Mouse (Mus musculus) C2C12 (cell line): ENCODE measurements around the gene Josd2.

Experiments used
- CEBPB ChIP-seq: IDR thresholded peaks from one replicate; pipeline ENCODE4 v1.6.1; 2011; ENCODE audit warnings: low read depth, mild to moderate bottlenecking, control low read depth, moderate library complexity
- CTCF ChIP-seq: IDR thresholded peaks from one replicate; pipeline ENCODE4 v1.5.1; 2011; ENCODE audit not compliant: control insufficient read depth, insufficient read depth, insufficient read length
- MAX ChIP-seq: IDR thresholded peaks from one replicate; pipeline ENCODE4 v1.6.1; 2011; ENCODE audit warnings: mild to moderate bottlenecking, control low read depth
- MYOD1 ChIP-seq: IDR thresholded peaks from one replicate; pipeline ENCODE4 v1.6.1; 2011; ENCODE audit warnings: low read depth; ENCODE audit not compliant: control insufficient read depth, insufficient read length
- MYOG ChIP-seq: IDR thresholded peaks from one replicate; pipeline ENCODE4 v1.6.1; 2011; ENCODE audit not compliant: control insufficient read depth, insufficient read length; ENCODE audit errors: extremely low read depth
- USF1 ChIP-seq: IDR thresholded peaks from one replicate; pipeline ENCODE4 v1.6.1; 2011; ENCODE audit warnings: low read depth, mild to moderate bottlenecking, control low read depth, moderate library complexity

- TF ChIP-seq CTCF (no peak), MAX (no peak), USF1 (no peak), MYOG (no peak), CEBPB (no peak), MYOD1 (no peak)
Measured at GRCm38 (mm10) chr7:44463556-44464225, 4.1 kb upstream of the Josd2 start.
